Mouse (Mus musculus) MEL (cell line): ENCODE results near the gene Tfap4.

Experiments
- BHLHE40 ChIP-seq: IDR thresholded peaks from 2 replicates; pipeline ENCODE4 v1.6.1; 2012; ENCODE audit warnings: low read depth, mild to moderate bottlenecking, inconsistent platforms, low read length, improper control_type of control experiment, borderline replicate concordance
- CTCF ChIP-seq, 3 experiments: IDR thresholded peaks in 2 of 3; conservative IDR thresholded peaks in 1 of 3; 2 replicates each; pipeline ENCODE4 v1.5.1; 2011 to 2012; ENCODE audit warnings: low read length in 3 of 3, low read depth in 2 of 3, mild to moderate bottlenecking in 2 of 3, improper control_type of control experiment in 1 of 3, inconsistent platforms in 1 of 3, mixed read lengths in 1 of 3, moderate library complexity in 1 of 3; ENCODE audit not compliant: control insufficient read depth in 1 of 3, insufficient read depth in 1 of 3, poor library complexity in 1 of 3, severe bottlenecking in 1 of 3
- EP300 ChIP-seq, 2 experiments: IDR thresholded peaks; 2 replicates each; pipeline ENCODE4 v1.6.1; 2011; ENCODE audit warnings: improper control_type of control experiment in 2 of 2, low read length in 2 of 2, low read depth in 1 of 2, mild to moderate bottlenecking in 1 of 2
- ETS1 ChIP-seq: IDR thresholded peaks from 2 replicates; pipeline ENCODE4 v1.6.1; 2012; ENCODE audit warnings: low read depth, mild to moderate bottlenecking, inconsistent platforms, low read length, improper control_type of control experiment, moderate library complexity
- GATA1 ChIP-seq: IDR thresholded peaks from 2 replicates; pipeline ENCODE4 v1.6.1; 2011; ENCODE audit warnings: low read depth, low read length, improper control_type of control experiment
- JUND ChIP-seq: IDR thresholded peaks from 2 replicates; pipeline ENCODE4 v1.6.1; 2011; ENCODE audit warnings: low read depth, mild to moderate bottlenecking, improper control_type of control experiment, low read length
- MXI1 ChIP-seq: IDR thresholded peaks from 2 replicates; pipeline ENCODE4 v1.6.1; 2011; ENCODE audit warnings: mild to moderate bottlenecking, low read depth, low read length, improper control_type of control experiment
- POLR2A ChIP-seq, 2 experiments: IDR thresholded peaks; 2 replicates each; pipeline ENCODE4 v1.6.1; 2011 to 2012; ENCODE audit warnings: low read length in 2 of 2, mild to moderate bottlenecking in 2 of 2, control low read depth in 1 of 2, improper control_type of control experiment in 1 of 2, low read depth in 1 of 2, moderate library complexity in 1 of 2; ENCODE audit not compliant: control insufficient read depth in 1 of 2, insufficient read depth in 1 of 2, poor library complexity in 1 of 2
- SMC3 ChIP-seq: IDR thresholded peaks from 2 replicates; pipeline ENCODE4 v1.6.1; 2011; ENCODE audit warnings: low read depth, low read length, improper control_type of control experiment
- USF2 ChIP-seq, 2 experiments: IDR thresholded peaks; 2 replicates each; pipeline ENCODE4 v1.6.1; 2011 to 2012; ENCODE audit warnings: improper control_type of control experiment in 2 of 2, low read length in 2 of 2, borderline replicate concordance in 1 of 2, inconsistent platforms in 1 of 2, low read depth in 1 of 2, mild to moderate bottlenecking in 1 of 2; ENCODE audit not compliant: insufficient read depth in 1 of 2
- ZC3H11A ChIP-seq: IDR thresholded peaks from 2 replicates; pipeline ENCODE4 v1.6.1; 2012; ENCODE audit warnings: low read depth, mild to moderate bottlenecking, inconsistent platforms, low read length, improper control_type of control experiment
- ZNF384 ChIP-seq: IDR thresholded peaks from 2 replicates; pipeline ENCODE4 v1.6.1; 2012; ENCODE audit warnings: low read depth, mild to moderate bottlenecking, inconsistent platforms, low read length, improper control_type of control experiment

DNA sequence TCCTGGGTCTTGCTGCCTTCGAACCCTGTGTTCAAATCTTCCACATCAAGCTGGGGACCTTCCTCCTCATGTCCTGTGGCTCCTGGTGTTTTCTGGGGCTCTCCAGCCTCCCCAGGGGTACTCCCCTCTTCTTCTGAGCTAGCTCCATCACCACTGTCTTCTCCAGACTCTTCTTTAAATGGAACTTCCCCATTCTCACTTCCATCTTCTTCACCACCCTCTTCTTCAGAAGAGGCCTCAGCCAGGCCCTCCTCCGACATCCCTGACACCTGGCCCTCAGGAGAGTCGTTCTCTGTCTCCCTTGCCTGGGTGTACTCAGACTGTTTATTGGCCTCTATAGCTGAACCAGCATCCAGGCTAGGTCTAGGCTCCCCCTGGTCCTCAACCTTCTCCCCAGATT lies 63.2 kb downstream of the Tfap4 start:
- no peak for TF ChIP-seq POLR2A (IDR thresholded peaks at IDR 0.05; ENCODE audit: control insufficient read depth in 1 of 2, insufficient read depth in 1 of 2, low read depth in 1 of 2, low read length in 2 of 2, poor library complexity in 1 of 2)
- no peak for TF ChIP-seq CTCF (IDR thresholded peaks at IDR 0.05 in 2 of 3, conservative IDR thresholded peaks at IDR 0.05 in 1 of 3; ENCODE audit: control insufficient read depth in 1 of 3, insufficient read depth in 1 of 3, low read depth in 2 of 3, low read length in 3 of 3, poor library complexity in 1 of 3, severe bottlenecking in 1 of 3)
- no peak for TF ChIP-seq ZC3H11A
- no peak for TF ChIP-seq GATA1
- TF ChIP-seq EP300 (IDR thresholded peaks at IDR 0.05; ENCODE audit: low read depth in 1 of 2, low read length in 2 of 2): no peak
- no peak for TF ChIP-seq ZNF384
- no peak for TF ChIP-seq BHLHE40
- no peak for TF ChIP-seq SMC3
- no peak for TF ChIP-seq USF2 (IDR thresholded peaks at IDR 0.05; ENCODE audit: borderline replicate concordance in 1 of 2, insufficient read depth in 1 of 2, low read depth in 1 of 2, low read length in 2 of 2)
- no peak for TF ChIP-seq JUND
- TF ChIP-seq ETS1: no peak
- TF ChIP-seq MXI1: no peak
